Mouse (Mus musculus): ENCODE results near the gene Cmtm5.

DNA sequence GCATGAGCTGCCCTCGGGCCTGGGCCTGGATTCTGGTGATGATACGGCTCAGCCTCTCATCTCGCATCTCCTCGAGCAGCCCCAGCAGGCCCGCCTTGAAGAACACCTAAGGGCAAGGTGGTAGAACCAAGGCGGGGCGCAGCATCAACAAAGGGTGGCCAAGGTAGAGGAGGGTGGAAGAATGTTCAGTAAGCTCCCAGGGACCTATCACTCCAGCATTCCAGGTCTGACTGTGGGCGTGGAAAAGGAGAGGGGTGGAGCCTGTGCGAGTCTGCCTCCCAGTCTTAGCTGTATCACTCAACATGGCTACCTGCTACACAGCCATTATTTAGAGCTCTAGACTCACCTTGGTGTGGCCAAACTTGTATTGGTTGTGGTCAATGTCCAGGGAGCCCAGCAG, 20.5 kb downstream of the Cmtm5 start:
- no peak for TF ChIP-seq POLR2A (IDR thresholded peaks at IDR 0.05; ENCODE audit: insufficient read depth, low read length)
- TF ChIP-seq EP300 (IDR thresholded peaks at IDR 0.05; ENCODE audit: insufficient read depth, low read depth, low read length): no peak
- TF ChIP-seq CTCF (IDR thresholded peaks at IDR 0.05; ENCODE audit: low read depth, low read length): no peak
